Mouse (Mus musculus) embryonic facial prominence, embryonic 11.5 days (tissue): ENCODE measurements around the gene Kif3a. TPM values are rescaled to one million over a fixed set of nuclear protein-coding genes. Genes with fewer than 3 reads are reported as not detected.
"Not testable (repeated sequence)": the region's sequence is repeated elsewhere in the genome, so short reads cannot be mapped to it uniquely, and the experiment has no call there.

ENCODE experiments used
- ATAC-seq: fragments of 200-750 bp; cut with Nextera tagmentation; replicated peaks from 2 replicates; pipeline ENCODE4 v1.8.0; 2017; ENCODE audit warnings: low read depth; ENCODE audit not compliant: insufficient number of reproducible peaks, low FRiP score, low TSS enrichment
- DNase-seq: peaks from one replicate; pipeline ENCODE4 v3.0.0-alpha.2; 2015; ENCODE audit warnings: low spot score
- H3K27ac ChIP-seq: fragments of 300-500 bp; sonication (generic); replicated peaks from 2 replicates; pipeline ENCODE4 v1.5.1; 2014; ENCODE audit warnings: mild to moderate bottlenecking, low read depth, low read length, control low read depth
- H3K27me3 ChIP-seq: fragments of 300-500 bp; sonication (generic); 2 replicates; pipeline ENCODE4 v1.6.1; 2014; ENCODE audit warnings: mild to moderate bottlenecking, low read length, moderate library complexity, mixed read lengths; ENCODE audit not compliant: control insufficient read depth, insufficient read depth
- H3K36me3 ChIP-seq: fragments of 300-500 bp; sonication (generic); replicated peaks from 2 replicates; pipeline ENCODE4 v1.6.1; 2014; ENCODE audit warnings: low read depth, mild to moderate bottlenecking, low read length, moderate library complexity, mixed read lengths; ENCODE audit not compliant: control insufficient read depth, insufficient read depth
- H3K4me1 ChIP-seq: fragments of 300-500 bp; sonication (generic); 2 replicates; pipeline ENCODE4 v1.6.1; 2014; ENCODE audit warnings: low read length, mixed read lengths; ENCODE audit not compliant: control insufficient read depth, insufficient read depth
- H3K4me2 ChIP-seq: fragments of 300-500 bp; sonication (generic); 2 replicates; pipeline ENCODE4 v1.6.1; 2014; ENCODE audit warnings: low read depth, mild to moderate bottlenecking, control low read depth, low read length, moderate library complexity
- H3K4me3 ChIP-seq: fragments of 300-500 bp; sonication (generic); 2 replicates; pipeline ENCODE4 v1.5.1; 2014; ENCODE audit warnings: low read depth, low read length, control low read depth
- H3K9ac ChIP-seq: fragments of 300-500 bp; sonication (generic); replicated peaks from 2 replicates; pipeline ENCODE4 v1.6.1; 2014; ENCODE audit warnings: mild to moderate bottlenecking, control low read depth, low read length
- H3K9me3 ChIP-seq: fragments of 300-500 bp; sonication (generic); replicated peaks from 2 replicates; pipeline ENCODE4 v1.6.1; 2016; ENCODE audit warnings: mild to moderate bottlenecking, low read length, inconsistent platforms, mixed read lengths; ENCODE audit not compliant: control insufficient read depth
- WGBS: fragments of 180-500 bp; shearing (Covaris S2); extraction: QIAGEN DNeasy Blood & Tissue Kit; methylation state at CpG from one replicate; pipeline ENCODE4 v1.1.7; 2014; 5-methylcytosine and 5-hydroxymethylcytosine counted together
- polyA plus RNA-seq: library from polyadenylated mRNA; unstranded; fragments of >200 nt; fragmentation: Nextera tagmentation; extraction: Ambion mirVana; gene quantifications from 2 replicates; pipeline ENCODE4 v1.2.1, GENCODE M21; 2014

Kif3a gene
- polyA plus RNA-seq, 1 experiment from 2014 or later, result 71.6 TPM

- ATAC-seq, result no peak
- WGBS, result 85% methylated on average over 19 of the region's 19 CpGs
- H3K4me3 ChIP-seq, result no peak overlapping the region
Measured at GRCm38 (mm10) chr11:53548036-53548605, 19.1 kb upstream of the Kif3a start.

GRCm38 (mm10) chr11:53550714-53551113 is 16.5 kb upstream of the Kif3a start:
- no peak for DNase-seq
- H3K4me2 ChIP-seq, result no peak overlapping the region
- H3K27me3 ChIP-seq, result no peaks in the 10 kb centered on the region
- no peak for ATAC-seq
- no peaks in the 10 kb centered on the region for H3K4me1 ChIP-seq
- no peak overlapping the region for H3K9ac ChIP-seq
- H3K36me3 ChIP-seq, result no peaks in the 10 kb centered on the region
- no peak overlapping the region for H3K4me3 ChIP-seq
- WGBS, result 89% methylated on average over 1 of the region's 1 CpGs
- no peak overlapping the region for H3K27ac ChIP-seq
- no peaks in the 10 kb centered on the region for H3K9me3 ChIP-seq

More at GRCm38 (mm10) chr11:53548036-53548605, 19.1 kb upstream of the Kif3a start:
- Histone ChIP-seq H3K9ac (no peak overlapping the region), H3K27ac (no peak overlapping the region), H3K27me3 (no peaks in the 10 kb centered on the region), H3K9me3 (no peaks in the 10 kb centered on the region), H3K36me3 (no peaks in the 10 kb centered on the region), H3K4me1 (no peaks in the 10 kb centered on the region), H3K4me2 (no peak overlapping the region)
- DNase-seq, result no peak

- H3K36me3 ChIP-seq, result no peaks in the 10 kb centered on the region
- no peaks in the 10 kb centered on the region for H3K9me3 ChIP-seq
- H3K4me1 ChIP-seq, result no peaks in the 10 kb centered on the region
- no peak overlapping the region for H3K27ac ChIP-seq
- H3K4me2 ChIP-seq, result no peak overlapping the region
- no peak for DNase-seq
- H3K9ac ChIP-seq, result no peak overlapping the region
- no peak for ATAC-seq
- no peaks in the 10 kb centered on the region for H3K27me3 ChIP-seq
- WGBS, result 77% methylated on average over 12 of the region's 12 CpGs
- H3K4me3 ChIP-seq, result no peak overlapping the region
Measured at GRCm38 (mm10) chr11:53551754-53552153, 15.4 kb upstream of the Kif3a start.

- H3K4me1 ChIP-seq, H3K4me3 ChIP-seq, DNase-seq, H3K27ac ChIP-seq, H3K9ac ChIP-seq, ATAC-seq, H3K36me3 ChIP-seq, H3K9me3 ChIP-seq, H3K27me3 ChIP-seq, H3K4me2 ChIP-seq: not testable (repeated sequence)
- WGBS, result 89% methylated on average over 9 of the region's 20 CpGs
Measured at GRCm38 (mm10) chr11:53556529-53556928, 10.7 kb upstream of the Kif3a start.

- not testable (repeated sequence) for H3K36me3 ChIP-seq, H3K4me1 ChIP-seq, H3K27ac ChIP-seq, ATAC-seq, H3K4me3 ChIP-seq, DNase-seq, H3K4me2 ChIP-seq, H3K27me3 ChIP-seq, H3K9me3 ChIP-seq, H3K9ac ChIP-seq
- WGBS, result 85% methylated on average over 1 of the region's 3 CpGs
Measured at GRCm38 (mm10) chr11:53557992-53558391, 9.2 kb upstream of the Kif3a start.

GRCm38 (mm10) chr11:53559980-53560379 is 7.2 kb upstream of the Kif3a start:
- WGBS, result 96% methylated on average over 1 of the region's 3 CpGs
- not testable (repeated sequence) for H3K9me3 ChIP-seq, H3K27me3 ChIP-seq, H3K9ac ChIP-seq, H3K4me1 ChIP-seq, H3K4me2 ChIP-seq, DNase-seq, ATAC-seq, H3K36me3 ChIP-seq, H3K4me3 ChIP-seq, H3K27ac ChIP-seq

- Histone ChIP-seq H3K4me3 (no peak overlapping the region), H3K9ac (no peak overlapping the region), H3K27me3 (no peaks in the 10 kb centered on the region), H3K36me3 (no peaks in the 10 kb centered on the region), H3K9me3 (no peaks in the 10 kb centered on the region), H3K4me1 (no peaks in the 10 kb centered on the region), H3K4me2 (no peak overlapping the region), H3K27ac (no peak overlapping the region)
- WGBS, result 86% methylated on average over 2 of the region's 2 CpGs
- DNase-seq, result no peak
- no peak for ATAC-seq
Measured at GRCm38 (mm10) chr11:53561986-53562385, 5.2 kb upstream of the Kif3a start.

- H3K9me3 ChIP-seq, result no peaks in the 10 kb centered on the region
- DNase-seq (no peak), ATAC-seq (no peak)
- no peaks in the 10 kb centered on the region for H3K27me3 ChIP-seq
- H3K4me2 ChIP-seq, result peak overlapping the region; percentile 36
- H3K27ac ChIP-seq, result no peak overlapping the region
- no peaks in the 10 kb centered on the region for H3K4me1 ChIP-seq
- H3K4me3 ChIP-seq, result peak overlapping the region; percentile 73
- H3K9ac ChIP-seq, result no peak overlapping the region
- H3K36me3 ChIP-seq, result no peaks in the 10 kb centered on the region
- WGBS, result 85% methylated on average over 4 of the region's 4 CpGs
Measured at GRCm38 (mm10) chr11:53566646-53567045, 533 bp upstream of the Kif3a start.
